Mouse (Mus musculus): ENCODE results near the gene Repin1. TPM values are rescaled to one million over a fixed set of nuclear protein-coding genes. Genes with fewer than 3 reads are reported as not detected.
A peak's percentile ranks its signal among the peaks of the same experiment; 100 is the strongest.

Gene Repin1
- polyA plus RNA-seq, 1 experiment from 2014 or later: 40.8 TPM

DNA sequence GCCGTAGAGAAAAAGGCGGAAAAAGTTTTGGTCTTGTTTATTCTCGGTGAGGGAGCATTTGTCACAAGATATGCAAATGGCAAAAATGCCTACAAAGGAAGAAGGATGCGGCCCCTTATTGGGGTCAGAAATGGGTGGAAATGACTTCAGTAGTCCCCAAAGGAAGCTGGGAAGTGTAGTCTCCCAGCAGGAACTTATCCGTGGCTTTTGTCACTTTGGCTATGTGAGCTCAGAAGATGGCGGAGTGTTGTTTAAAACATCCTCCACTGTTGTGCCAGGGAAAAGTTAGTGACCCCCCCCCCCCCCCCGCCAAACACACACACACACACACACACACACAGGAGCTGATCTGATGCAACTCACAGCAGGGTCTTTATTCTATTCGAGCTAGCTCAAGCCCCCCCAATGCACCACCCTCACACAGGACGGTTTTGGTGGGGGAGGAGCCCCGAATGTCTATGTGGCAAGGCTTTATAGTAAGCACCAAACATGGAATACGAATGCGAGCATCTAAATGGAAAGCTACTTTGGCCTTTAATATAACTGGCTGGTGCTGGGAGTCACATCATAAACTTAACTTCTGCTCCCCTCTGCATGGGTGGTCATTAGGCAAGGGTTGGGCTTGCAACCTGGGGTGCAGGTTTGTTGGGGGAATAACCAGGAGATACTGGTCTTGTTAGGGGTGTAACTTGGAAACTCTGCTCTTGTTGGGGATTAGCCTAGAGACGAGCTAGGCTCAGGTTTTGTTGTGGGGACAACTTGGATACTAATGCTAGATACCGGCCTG lies 38.4 kb upstream of the Repin1 start:
- Histone ChIP-seq H3K9me3 (ENCODE audit: control insufficient read depth, low read length) (no peaks in the 10 kb centered on the region), H3K4me1 (ENCODE audit: control insufficient read depth, insufficient read depth, low read length) (peaks cover 7% of the 10 kb centered on the region; the same call in 1 of the 2 replicates), H3K36me3 (ENCODE audit: control insufficient read depth, insufficient read depth, low read length) (no peaks in the 10 kb centered on the region), H3K4me2 (ENCODE audit: low read depth, low read length) (peak overlapping the region; percentile 69), H3K9ac (replicated peaks; ENCODE audit: low read depth, low read length) (peak overlapping the region; percentile 65), H3K27ac (ENCODE audit: low read depth, low read length) (peak overlapping the region; percentile 97), H3K27me3 (ENCODE audit: control insufficient read depth, insufficient read depth, low read length) (no peaks in the 10 kb centered on the region), H3K4me3 (ENCODE audit: low read depth, low read length) (peak overlapping the region; percentile 44)
- peak; percentile 88 for ATAC-seq (ENCODE audit: low read depth)
- WGBS: 29% methylated on average over 14 of the region's 14 CpGs

DNA sequence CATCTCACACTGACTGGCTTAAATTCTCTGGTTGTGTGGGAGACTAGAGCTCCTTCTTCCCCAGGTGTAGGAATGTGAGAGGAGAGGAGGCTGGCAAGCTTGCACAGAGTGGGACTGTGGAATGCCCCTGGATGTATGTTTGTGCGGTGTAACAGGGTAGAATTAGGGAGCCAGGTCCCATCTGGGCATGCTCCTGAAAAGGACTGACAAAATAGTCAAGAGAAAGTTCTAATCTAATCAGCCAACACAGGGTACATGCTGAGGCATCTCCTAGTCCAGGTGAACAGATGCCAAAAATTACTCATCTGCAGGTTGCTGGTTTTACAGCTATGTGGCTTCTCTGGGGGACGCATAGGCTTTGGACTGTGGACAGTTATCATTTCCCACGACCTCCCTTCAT lies 37.7 kb upstream of the Repin1 start:
- ATAC-seq (ENCODE audit: low read depth): no peak
- H3K4me1 ChIP-seq (ENCODE audit: control insufficient read depth, insufficient read depth, low read length): peaks cover 7% of the 10 kb centered on the region; the same call in 1 of the 2 replicates
- no peaks in the 10 kb centered on the region for H3K9me3 ChIP-seq (ENCODE audit: control insufficient read depth, low read length)
- no peak overlapping the region for H3K4me3 ChIP-seq (ENCODE audit: low read depth, low read length)
- no peak overlapping the region for H3K9ac ChIP-seq (replicated peaks; ENCODE audit: low read depth, low read length)
- H3K4me2 ChIP-seq (ENCODE audit: low read depth, low read length): peak overlapping the region; percentile 69; the same call in 1 of the 2 replicates
- no peak overlapping the region for H3K27ac ChIP-seq (ENCODE audit: low read depth, low read length)
- no peaks in the 10 kb centered on the region for H3K27me3 ChIP-seq (ENCODE audit: control insufficient read depth, insufficient read depth, low read length)
- WGBS: 90% methylated on average over 3 of the region's 3 CpGs
- H3K36me3 ChIP-seq (ENCODE audit: control insufficient read depth, insufficient read depth, low read length): no peaks in the 10 kb centered on the region

DNA sequence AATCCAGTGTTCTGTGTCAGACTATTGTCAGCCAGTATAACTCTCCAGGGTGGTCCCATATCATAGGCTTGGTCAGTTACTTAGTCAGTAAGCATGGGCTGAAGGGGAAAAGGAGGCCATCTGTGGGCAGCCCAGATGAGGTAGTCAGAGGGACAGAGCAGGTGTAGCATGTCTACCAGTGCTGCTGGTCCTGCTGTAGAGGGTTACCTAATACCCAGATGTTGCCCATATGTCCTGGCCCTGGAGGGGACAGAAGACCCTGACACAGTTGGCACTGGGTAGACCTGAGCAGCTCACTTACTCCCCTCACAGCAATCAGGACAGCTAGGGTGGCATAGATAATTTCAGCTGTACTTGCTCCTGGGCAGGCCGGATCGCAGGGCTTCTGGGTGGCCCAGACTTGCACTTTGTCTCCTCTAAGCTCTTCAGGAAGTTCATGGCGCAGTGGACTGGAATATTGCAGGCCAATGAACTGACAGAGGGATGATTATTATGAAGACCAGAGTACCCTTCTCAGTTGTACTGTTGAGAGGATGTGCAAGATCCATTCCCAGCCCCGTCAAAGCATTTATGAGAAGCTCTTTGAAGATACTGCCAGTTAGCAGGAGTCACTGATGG lies 27.9 kb upstream of the Repin1 start:
- no peak overlapping the region for H3K4me3 ChIP-seq (ENCODE audit: low read depth, low read length)
- no peak for ATAC-seq (ENCODE audit: low read depth)
- no peaks in the 10 kb centered on the region for H3K9me3 ChIP-seq (ENCODE audit: control insufficient read depth, low read length)
- no peak overlapping the region for H3K4me2 ChIP-seq (ENCODE audit: low read depth, low read length)
- H3K27me3 ChIP-seq (ENCODE audit: control insufficient read depth, insufficient read depth, low read length): no peaks in the 10 kb centered on the region
- peaks cover 7% of the 10 kb centered on the region; the same call in 1 of the 2 replicates for H3K36me3 ChIP-seq (ENCODE audit: control insufficient read depth, insufficient read depth, low read length)
- H3K27ac ChIP-seq (ENCODE audit: low read depth, low read length): no peak overlapping the region
- WGBS: 95% methylated on average over 4 of the region's 4 CpGs
- no peak overlapping the region for H3K9ac ChIP-seq (replicated peaks; ENCODE audit: low read depth, low read length)
- no peaks in the 10 kb centered on the region for H3K4me1 ChIP-seq (ENCODE audit: control insufficient read depth, insufficient read depth, low read length)

DNA sequence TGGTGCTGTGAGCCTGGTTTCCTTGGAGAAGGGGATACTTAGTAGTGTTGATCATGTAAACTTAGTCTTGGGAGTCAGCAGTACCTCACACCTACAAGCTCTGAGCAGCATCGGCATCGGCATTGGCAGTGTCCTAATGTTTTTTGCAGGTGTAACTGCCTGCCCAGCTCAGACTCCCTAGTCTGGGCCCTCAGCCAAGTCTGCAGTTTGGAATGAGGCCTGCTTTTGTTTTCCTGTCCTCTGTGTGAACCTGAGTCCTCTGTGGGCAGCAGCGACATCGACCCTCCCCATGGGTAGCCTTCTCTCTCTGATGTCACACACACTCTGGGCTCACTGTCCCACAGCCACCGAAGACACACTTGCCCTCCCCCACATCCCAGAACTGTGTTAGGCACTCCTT lies 27.4 kb upstream of the Repin1 start:
- H3K9me3 ChIP-seq (ENCODE audit: control insufficient read depth, low read length): no peaks in the 10 kb centered on the region
- H3K36me3 ChIP-seq (ENCODE audit: control insufficient read depth, insufficient read depth, low read length): peaks cover 4% of the 10 kb centered on the region; the same call in 1 of the 2 replicates
- no peaks in the 10 kb centered on the region for H3K4me1 ChIP-seq (ENCODE audit: control insufficient read depth, insufficient read depth, low read length)
- H3K4me3 ChIP-seq (ENCODE audit: low read depth, low read length): no peak overlapping the region
- no peaks in the 10 kb centered on the region for H3K27me3 ChIP-seq (ENCODE audit: control insufficient read depth, insufficient read depth, low read length)
- 42% methylated on average over 5 of the region's 5 CpGs for WGBS
- ATAC-seq (ENCODE audit: low read depth): no peak; the same call in 1 of the 2 replicates
- no peak overlapping the region for H3K9ac ChIP-seq (replicated peaks; ENCODE audit: low read depth, low read length)
- H3K27ac ChIP-seq (ENCODE audit: low read depth, low read length): no peak overlapping the region
- H3K4me2 ChIP-seq (ENCODE audit: low read depth, low read length): no peak overlapping the region

DNA sequence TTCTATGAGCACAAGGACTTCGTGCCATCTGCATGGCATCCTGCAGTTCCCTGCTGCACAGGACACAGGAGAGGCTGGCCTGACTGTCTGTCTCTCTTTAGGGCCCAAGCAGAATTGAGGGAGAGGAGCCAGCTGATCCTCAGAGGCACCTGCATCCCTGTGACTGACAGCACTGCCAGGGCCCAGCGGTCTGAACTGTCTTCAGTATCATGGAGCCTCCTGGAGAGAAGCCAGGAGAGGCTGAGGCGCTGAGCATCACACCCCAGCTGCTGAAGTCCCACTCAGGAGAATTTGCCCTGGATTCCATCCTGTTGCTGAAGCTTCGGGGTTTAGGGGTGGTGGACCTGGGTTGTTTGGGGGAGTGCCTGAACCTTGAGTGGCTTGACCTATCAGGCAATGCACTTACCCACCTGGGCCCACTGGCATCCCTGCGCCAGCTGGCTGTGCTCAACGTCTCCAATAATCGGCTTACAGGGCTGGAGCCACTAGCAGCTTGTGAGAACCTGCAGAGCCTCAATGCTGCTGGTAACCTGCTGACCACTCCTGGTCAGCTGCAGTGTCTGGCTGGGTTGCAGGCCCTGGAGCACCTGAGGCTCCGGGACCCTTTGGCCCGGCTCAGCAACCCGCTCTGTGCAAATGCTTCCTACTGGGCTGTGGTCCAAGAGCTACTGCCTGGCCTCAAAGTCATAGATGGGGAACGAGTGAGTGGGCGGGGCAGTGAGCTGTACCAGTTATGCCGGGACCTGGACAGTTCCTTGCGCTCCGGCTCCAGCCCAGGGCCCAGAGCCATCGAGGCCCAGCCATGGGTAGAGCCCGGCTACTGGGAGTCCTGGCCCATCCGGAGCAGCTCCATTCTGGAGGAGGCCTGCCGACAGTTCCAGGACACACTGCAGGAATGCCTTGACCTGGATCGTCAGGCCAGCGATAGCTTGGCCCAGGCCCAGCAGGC lies 25.4 kb upstream of the Repin1 start:
- Histone ChIP-seq H3K9me3 (ENCODE audit: control insufficient read depth, low read length) (no peaks in the 10 kb centered on the region), H3K4me1 (ENCODE audit: control insufficient read depth, insufficient read depth, low read length) (no peaks in the 10 kb centered on the region), H3K27me3 (ENCODE audit: control insufficient read depth, insufficient read depth, low read length) (no peaks in the 10 kb centered on the region), H3K4me3 (ENCODE audit: low read depth, low read length) (no peak overlapping the region), H3K36me3 (ENCODE audit: control insufficient read depth, insufficient read depth, low read length) (peaks cover 3% of the 10 kb centered on the region; the same call in 1 of the 2 replicates), H3K27ac (ENCODE audit: low read depth, low read length) (no peak overlapping the region), H3K9ac (replicated peaks; ENCODE audit: low read depth, low read length) (no peak overlapping the region), H3K4me2 (ENCODE audit: low read depth, low read length) (no peak overlapping the region)
- WGBS: 79% methylated on average over 21 of the region's 21 CpGs
- peak; percentile 22; the same call in 1 of the 2 replicates for ATAC-seq (ENCODE audit: low read depth)

DNA sequence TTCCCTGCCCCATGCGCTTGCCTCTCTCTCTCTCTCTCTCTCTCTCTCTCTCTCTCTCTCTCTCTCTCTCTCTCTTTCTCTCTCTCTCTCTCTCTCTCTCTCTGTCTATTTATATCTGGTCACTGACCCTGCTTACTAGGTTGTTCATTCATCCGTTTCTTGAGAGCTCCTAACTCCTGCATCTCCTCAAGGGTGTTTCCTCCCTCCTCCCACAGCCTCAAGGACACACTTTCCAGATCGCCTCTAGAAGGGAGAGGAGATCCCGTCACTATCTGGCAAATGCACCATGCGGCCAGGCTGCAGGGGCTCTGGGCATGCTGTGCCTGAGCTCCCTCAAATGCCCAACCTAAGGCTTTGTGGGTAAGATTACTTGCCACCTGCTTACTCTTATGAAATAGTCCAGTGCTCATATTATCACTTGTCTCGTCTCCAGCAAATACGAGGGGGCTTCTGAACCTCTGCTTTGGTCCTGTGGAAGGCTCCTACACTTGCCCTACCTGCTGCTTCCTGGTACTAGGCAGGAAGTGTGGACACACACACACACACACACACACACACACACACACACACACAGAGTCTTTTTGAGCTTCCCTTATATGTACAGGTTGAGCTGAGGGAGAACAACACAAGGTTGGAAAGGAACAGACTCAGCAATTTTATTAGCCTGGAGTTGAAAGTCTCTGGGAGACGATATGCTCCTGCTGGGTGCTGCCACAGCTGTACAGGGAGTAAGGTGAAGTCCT lies 24.4 kb upstream of the Repin1 start:
- H3K9ac ChIP-seq (replicated peaks; ENCODE audit: low read depth, low read length): no peak overlapping the region
- ATAC-seq (ENCODE audit: low read depth): no peak
- WGBS: 82% methylated on average over 8 of the region's 8 CpGs

DNA sequence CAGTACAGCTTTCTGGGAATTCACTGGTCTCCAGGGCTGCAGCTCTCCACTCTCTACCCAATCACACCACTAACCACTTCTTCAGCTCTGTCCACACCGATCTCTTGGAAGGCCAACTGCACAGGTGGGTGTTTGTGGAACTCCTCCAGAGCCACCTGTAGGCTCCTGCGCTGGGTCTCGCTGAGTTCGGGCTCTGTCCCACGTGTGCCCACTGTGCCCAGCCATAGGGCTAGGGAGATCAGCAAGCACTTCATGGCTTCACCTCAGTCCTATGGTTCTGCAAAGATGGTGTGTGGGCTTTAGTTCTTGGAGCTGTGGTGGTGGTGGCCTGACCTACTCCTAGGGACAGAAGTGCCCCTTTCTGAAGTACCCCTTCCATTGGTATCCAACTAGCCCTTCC lies 21.7 kb upstream of the Repin1 start:
- H3K27me3 ChIP-seq (ENCODE audit: control insufficient read depth, insufficient read depth, low read length): no peaks in the 10 kb centered on the region
- H3K4me1 ChIP-seq (ENCODE audit: control insufficient read depth, insufficient read depth, low read length): no peaks in the 10 kb centered on the region
- ATAC-seq (ENCODE audit: low read depth): no peak
- H3K9ac ChIP-seq (replicated peaks; ENCODE audit: low read depth, low read length): no peak overlapping the region
- 92% methylated on average over 5 of the region's 5 CpGs for WGBS
- no peak overlapping the region for H3K4me3 ChIP-seq (ENCODE audit: low read depth, low read length)
- no peak overlapping the region for H3K27ac ChIP-seq (ENCODE audit: low read depth, low read length)
- H3K36me3 ChIP-seq (ENCODE audit: control insufficient read depth, insufficient read depth, low read length): no peaks in the 10 kb centered on the region
- H3K9me3 ChIP-seq (ENCODE audit: control insufficient read depth, low read length): no peaks in the 10 kb centered on the region
- H3K4me2 ChIP-seq (ENCODE audit: low read depth, low read length): no peak overlapping the region

More for the DNA sequence above, 24.4 kb upstream of the Repin1 start:
- Histone ChIP-seq H3K4me1 (ENCODE audit: control insufficient read depth, insufficient read depth, low read length) (no peaks in the 10 kb centered on the region), H3K4me3 (ENCODE audit: low read depth, low read length) (no peak overlapping the region), H3K9me3 (ENCODE audit: control insufficient read depth, low read length) (no peaks in the 10 kb centered on the region), H3K4me2 (ENCODE audit: low read depth, low read length) (no peak overlapping the region), H3K27me3 (ENCODE audit: control insufficient read depth, insufficient read depth, low read length) (no peaks in the 10 kb centered on the region), H3K27ac (ENCODE audit: low read depth, low read length) (no peak overlapping the region), H3K36me3 (ENCODE audit: control insufficient read depth, insufficient read depth, low read length) (peaks cover 3% of the 10 kb centered on the region; the same call in 1 of the 2 replicates)

DNA sequence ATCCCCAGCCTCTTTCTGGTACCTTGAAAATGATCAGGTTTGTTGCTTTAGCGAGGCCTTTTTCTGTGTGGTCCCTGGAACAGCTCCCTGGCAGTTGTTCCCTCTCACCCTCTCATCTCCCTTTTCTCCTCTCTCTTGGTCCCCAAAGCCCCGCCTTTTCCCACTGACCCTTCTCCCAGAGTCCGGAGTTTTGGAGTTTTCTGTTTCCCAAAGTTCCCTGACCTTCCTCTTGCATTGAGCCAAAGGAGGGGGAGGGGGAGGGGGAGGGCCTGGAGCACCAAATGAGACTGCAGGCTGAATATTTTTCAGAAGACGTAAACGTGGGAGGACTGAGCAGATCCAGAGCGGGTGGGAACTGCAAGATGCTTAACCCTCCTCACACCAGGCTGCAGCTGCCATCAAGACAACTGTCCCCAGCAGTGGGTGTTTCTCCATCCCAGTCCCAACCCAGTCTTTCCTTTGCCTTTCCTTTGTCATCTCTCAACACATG lies 21.1 kb upstream of the Repin1 start, which contains the start of gene Rarres2:
TSS of gene Rarres2 (minus strand) at position 218 of the 490 bp plus-strand sequence.
- WGBS: 45% methylated on average over 6 of the region's 6 CpGs
- H3K4me1 ChIP-seq (ENCODE audit: control insufficient read depth, insufficient read depth, low read length): no peaks in the 10 kb centered on the region
- no peak for ATAC-seq (ENCODE audit: low read depth)

More for the DNA sequence above, 21.1 kb upstream of the Repin1 start, which contains the start of gene Rarres2:
- Histone ChIP-seq H3K9me3 (ENCODE audit: control insufficient read depth, low read length) (no peaks in the 10 kb centered on the region), H3K4me3 (ENCODE audit: low read depth, low read length) (no peak within 1 kb of the TSS), H3K27ac (ENCODE audit: low read depth, low read length) (no peak within 1 kb of the TSS), H3K27me3 (ENCODE audit: control insufficient read depth, insufficient read depth, low read length) (no peaks in the 10 kb centered on the region), H3K36me3 (ENCODE audit: control insufficient read depth, insufficient read depth, low read length) (no peaks in the 10 kb centered on the region), H3K4me2 (ENCODE audit: low read depth, low read length) (no peak within 1 kb of the TSS), H3K9ac (replicated peaks; ENCODE audit: low read depth, low read length) (no peak within 1 kb of the TSS)

Data from neural tube, embryonic 14.5 days (tissue).